Mouse (Mus musculus) urinary bladder, postnatal 14 days (tissue): ENCODE data around the gene Odf3b.

Experiments
- DNase-seq: peaks from one replicate; pipeline ENCODE4 v3.0.0; 2021; ENCODE audit warnings: low spot score

Gene Odf3b

DNA sequence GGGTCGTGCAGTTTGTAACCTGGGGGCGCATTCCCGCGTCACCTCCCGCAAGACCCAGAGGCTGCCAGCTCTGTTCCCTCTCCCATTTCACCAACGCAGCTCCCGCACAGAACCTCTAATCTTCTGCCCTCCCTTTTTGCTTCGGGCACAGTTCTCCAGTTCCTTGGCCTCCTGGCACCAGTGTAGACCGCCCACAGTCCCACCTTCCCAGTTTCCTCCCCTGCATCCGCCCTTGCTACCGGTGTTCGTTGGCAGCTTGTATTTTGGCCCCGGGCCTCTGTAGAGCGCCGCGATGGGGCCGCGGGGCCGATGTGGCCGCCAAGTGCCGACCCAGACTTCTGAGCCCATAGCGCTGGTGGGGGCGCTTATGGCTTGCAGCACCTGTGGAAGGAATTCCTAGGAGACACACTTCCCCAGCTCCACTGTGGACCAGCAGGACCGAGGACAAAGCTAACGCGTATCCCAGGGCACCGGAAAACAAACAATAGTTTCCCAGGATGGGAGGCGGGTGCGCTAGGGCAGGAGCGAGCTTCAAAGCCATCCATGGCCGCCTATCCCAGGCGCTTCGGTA, at the start of gene Odf3b:
TSS of gene Odf3b (minus strand) at position 452 of the 571 bp plus-strand sequence.
- DNase-seq = no peak

DNA sequence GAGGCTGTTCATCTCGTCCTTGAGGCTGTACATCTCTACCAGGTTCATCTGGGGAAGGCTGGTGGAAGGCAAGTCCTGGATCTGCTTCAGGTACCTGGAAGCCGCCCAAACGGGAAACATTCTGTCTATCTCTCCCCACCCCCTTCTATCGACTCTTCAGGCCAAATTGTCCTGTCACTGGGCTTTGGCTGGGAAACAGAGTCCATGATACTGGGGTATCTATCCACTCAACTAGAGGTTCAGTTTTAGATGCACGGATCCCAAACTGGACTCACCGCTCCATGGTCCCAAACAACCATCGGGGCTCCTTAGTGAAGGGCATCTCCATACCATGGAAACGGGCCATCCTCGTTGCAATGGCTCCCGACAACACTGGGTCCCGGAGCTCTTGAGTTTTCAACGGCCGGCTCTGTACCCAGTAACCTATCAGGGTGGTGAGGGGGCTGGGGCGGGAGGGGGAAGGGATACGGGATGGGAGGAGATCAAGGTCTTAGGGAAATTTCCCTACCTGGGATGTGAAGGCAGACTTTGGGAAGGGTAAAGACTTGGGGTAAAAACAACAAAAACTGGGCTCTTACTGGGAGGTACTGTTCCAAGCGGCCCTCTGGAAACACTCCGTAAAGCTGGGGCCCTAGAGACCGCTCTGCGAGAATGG, 49.2 kb upstream of the Odf3b start:
- no peak for DNase-seq

DNA sequence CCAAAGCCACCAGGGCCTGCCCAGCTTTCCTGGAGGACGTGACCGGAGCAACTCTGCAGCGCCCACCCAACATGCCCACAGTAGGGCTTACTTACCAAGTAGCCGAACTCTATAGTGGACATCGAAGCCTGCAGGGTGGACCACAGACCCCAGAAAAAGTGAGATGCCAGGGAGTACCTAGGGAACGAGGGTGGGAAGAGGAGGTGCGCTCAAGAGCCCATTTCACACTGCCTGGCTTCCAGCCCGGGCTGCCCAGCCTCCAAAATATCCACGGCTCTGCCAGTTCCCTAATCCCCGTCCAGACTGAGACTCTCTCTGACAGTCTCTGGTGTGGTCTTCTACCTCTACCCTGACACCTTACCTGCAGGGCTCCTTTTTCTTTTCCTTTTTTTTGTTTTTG, 47.6 kb upstream of the Odf3b start:
- DNase-seq = no peak

DNA sequence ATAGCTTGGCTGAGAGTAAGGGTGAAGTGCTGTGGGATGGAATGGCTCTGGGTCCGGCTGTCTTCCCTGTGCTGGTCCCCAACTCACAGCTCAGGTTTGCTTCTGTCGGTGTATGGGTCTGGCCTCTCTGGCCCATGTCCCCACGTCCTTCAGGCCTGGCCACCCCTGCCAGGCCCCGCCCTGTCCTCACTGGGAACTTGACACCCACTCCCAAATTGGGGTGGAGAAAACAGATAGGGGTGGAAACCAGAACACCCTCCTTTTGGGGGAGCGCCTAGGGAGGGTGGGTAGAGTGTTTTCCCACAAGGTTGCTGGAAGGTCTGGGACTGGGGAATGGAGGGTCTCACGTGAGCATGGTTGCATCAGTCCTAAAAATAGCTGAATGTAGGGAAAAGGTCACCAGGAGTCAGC, 46.6 kb upstream of the Odf3b start, which contains the start of gene Cpt1b:
TSS of gene Cpt1b (minus strand) at position 153 of the 411 bp plus-strand sequence.
- DNase-seq = no peak

DNA sequence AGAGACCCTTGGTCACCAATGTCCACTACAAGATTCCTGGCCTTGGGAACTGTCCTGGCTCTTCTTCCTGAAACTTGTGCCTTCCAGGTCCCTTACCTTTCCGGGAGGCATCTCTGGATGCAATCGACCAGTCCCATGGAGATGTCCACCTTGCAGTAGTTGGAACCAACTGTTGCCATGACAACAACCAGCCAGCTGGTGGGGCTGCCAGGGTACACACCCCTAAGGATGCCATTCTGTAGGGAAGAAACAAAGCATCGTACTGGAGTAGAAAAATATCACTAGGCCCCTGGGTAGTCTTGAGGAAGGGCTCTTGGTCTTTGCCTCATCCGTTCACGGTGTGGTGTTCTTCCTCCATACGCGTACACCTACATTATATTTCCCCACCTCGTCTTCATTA, 45.5 kb upstream of the Odf3b start:
- DNase-seq = no peak

DNA sequence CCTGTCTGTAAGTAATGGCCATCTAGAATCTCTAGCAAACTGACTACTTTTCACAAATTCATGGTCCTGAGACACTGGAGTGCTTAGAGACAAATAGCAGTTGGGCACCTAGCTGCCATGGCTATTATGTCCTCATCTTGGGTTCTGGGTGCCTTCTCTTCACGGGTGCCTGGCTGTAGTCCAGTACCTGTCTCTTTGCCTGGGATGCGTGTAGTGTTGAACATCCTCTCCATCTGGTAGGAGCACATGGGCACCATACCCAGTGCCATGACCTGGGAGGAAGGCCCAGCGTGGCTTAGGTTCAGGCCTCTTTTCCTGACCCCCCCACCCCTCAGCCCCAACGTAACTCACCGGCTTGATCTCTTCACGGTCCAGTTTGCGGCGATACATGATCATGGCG, 42.9 kb upstream of the Odf3b start:
- DNase-seq = no peak

DNA sequence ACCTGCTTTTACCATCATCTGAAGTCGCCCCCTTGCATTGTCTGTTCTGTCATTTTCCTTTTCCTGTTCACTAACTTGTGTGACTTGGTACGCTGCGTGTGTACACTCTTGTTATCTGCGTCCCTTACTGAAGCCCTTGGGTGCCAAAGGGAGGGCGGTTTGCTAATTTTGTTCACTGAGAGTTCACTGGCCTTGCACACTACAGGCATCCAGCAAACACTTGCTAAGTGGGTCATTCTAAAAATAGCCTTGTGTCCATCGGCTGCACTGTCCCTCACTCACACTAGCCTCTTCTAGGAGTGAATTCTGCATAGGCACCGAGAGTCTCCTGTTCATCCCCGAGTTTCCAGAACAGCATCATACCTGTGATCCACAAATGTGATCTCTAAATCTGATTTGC, 36.2 kb upstream of the Odf3b start:
- no peak for DNase-seq

DNA sequence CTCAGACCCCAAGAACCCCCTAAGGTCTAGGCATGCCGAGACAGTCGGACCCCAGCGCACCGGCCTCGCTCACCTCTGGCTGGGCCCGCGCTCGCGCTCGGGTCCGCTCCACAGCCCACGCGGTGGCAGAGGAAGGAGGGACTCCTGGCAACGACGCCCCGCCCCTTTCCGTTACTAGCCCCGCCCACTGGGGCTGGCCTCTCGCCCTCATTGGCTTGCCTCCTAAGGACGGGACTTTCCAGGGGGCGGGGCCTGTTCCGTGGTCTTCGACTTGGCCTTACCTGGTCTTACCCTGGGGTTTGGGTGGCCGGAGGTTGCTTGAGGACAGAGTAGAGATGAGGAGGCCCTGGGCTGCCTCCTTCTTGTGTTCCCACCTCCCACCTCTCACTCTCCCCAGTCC, 31.0 kb upstream of the Odf3b start, which contains the start of gene Syce3:
TSS of gene Syce3 (minus strand) at position 386 of the 400 bp plus-strand sequence.
- no peak for DNase-seq

DNA sequence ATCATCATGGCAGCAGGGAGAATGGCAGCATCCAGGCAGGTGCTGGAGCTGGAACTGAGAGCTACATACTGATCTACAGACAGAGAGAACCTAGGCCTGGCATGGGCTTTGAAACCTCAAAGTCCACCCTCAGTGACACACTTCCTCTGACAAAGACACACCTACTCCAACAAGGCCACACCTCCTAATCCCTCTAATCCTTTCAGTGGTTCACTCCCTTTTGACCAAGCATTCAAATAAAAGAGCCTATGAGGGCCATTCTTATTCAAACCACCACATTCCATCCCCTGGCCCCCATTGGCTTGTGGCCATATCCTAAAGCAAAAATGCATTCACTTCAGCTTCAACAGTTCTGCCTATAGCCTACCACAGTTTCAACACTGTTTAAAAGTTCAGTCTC, 27.6 kb upstream of the Odf3b start:
- no peak for DNase-seq

DNA sequence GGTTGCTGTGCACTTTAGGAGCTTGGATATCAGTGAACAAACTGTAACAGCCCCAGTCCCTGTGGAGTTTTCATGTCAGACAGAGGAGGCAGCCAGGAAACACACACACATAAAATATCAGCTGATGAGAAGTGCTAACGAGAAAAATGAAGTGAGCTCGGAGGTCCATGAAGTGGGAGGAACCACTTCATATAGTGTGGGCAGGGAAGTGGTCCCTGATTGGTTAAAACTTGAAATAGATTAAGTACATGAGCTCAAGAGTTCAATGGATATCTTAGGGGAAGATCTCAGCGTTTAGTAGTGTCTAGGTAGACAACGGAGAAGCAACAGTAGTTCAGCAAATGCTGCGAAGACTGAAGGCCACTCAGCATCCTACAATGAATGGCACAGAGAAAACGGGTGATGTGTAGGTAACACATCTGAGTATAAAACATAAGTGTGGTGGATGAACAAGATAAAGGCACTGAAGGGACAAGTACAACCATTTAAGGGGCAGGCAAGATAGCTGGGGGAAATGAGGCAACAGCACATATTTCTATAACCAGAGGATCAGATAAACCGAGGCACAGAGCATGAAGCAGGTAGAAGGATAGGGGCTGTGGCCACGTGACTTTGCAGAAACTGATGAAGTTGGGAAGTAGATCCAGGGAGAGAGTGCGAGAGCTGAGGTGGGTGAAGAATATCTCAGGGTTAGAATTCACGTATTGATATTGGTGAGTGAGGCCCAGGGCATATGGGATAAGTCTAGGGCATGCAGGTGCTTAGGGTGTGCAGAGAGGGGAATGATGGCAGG, 25.9 kb upstream of the Odf3b start:
- no peak for DNase-seq

DNA sequence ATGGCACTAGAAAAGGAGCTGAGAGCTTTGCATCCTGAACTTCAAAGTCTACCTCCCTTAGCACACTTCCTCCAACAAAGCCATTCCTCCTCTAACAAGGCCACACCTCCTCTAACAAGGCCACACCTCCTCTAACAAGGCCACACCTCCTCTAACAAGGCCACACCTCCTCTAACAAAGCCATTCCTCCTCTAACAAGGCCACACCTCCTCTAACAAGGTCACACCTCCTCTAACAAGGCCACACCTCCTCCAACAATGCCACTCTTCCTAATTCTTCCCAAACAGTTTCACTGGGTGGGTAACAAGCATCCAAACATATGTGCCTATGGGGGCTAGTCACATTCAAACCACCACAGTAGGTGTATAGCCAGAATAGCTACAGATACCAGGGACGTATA, 23.4 kb upstream of the Odf3b start:
- no peak for DNase-seq

DNA sequence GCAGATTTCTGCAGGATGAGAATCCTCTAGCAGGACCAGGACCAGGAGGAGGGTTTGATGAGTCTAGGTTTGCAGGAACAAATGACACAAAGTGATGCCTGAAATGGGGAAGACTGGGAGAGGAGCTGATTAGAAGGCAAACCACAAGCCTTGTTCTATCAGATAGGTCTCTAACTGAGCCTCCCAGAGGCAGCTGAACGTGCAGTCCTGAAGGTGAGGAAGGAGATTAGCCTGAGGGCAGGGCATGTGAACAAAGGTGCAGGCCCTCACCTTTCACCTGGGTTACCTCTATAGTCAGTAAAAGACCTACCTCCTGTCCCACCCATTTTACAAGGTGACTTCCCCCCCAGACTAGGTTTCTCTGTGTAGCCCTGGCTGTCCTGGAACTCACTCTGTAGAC, 20.6 kb upstream of the Odf3b start:
- no peak for DNase-seq

DNA sequence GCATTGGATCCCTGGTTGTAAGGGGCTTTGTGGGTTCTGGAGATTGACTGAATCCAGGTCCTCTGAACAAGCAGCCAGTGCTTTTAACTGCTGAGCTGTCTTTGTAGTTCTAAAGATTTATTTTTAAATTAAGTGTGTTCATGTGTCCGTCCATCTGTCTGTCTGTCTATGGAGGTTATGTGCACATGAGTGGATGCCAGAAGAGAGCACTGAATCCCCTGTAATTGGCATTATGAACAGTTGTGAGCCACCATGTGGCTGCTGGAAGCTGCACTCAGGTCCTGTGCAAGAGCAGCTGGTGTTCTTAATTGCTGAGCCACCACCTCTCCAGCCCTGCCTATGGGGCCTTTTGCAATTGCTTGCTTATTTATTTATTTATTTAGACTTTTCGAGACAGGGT, 19.1 kb upstream of the Odf3b start:
- DNase-seq = no peak

DNA sequence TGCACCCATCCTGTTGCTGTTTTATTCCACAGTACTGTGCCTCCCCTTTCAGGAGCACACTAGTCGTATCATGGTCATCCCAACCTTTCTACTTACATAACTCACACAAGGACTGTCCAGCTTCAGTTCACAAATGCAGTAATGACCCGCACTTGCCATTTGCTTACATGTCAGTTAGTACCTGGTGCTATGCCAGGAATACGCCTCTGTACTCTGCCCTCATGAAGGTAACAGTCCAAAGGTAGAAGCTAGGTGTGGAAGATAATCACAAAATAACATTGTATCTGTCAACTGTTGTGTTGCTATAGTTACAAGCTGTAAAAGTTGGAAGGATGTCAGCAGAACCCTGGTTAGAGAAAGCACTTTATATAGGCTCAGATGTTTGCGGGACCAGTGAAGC, 17.8 kb upstream of the Odf3b start:
- DNase-seq = no peak

DNA sequence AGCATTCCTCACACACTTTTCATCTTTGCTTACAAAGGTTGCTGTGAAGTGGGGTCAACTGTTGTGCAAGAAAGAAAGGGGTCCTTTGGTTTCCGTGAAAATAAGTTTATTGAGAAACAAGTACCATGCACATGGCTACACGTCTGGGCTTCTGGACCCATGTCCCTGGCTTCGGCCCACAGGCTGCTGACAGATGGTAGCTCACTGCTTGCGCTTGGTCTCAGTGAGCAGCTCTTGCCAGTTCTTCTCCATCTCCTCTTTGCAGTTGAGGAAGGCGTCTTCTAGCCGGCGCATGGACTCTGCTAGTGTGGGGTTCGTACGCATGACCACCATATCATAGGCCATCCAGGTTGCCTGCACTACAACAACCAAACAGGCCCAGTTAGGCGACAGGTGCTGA, 11.0 kb upstream of the Odf3b start:
- no peak for DNase-seq

DNA sequence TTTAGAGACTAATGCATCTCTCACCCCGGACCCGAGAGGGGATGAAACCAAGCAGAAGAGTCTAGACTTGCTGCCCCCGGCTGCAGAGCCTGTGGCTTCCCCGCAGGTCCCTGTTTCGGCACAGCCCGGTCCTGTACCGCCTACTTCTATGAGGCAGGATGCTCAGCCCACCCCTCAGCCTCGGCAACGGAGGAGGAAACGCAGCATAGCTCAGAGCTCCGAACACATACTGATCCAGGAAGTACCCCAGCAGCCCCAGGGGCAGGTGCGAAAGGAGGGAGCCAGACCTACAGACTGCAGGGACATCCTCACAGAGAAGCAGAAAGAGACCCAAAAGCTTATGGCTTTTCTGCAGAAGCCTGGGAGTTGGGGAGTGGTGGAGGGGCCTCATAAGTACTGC, 8.0 kb upstream of the Odf3b start:
- DNase-seq = no peak

DNA sequence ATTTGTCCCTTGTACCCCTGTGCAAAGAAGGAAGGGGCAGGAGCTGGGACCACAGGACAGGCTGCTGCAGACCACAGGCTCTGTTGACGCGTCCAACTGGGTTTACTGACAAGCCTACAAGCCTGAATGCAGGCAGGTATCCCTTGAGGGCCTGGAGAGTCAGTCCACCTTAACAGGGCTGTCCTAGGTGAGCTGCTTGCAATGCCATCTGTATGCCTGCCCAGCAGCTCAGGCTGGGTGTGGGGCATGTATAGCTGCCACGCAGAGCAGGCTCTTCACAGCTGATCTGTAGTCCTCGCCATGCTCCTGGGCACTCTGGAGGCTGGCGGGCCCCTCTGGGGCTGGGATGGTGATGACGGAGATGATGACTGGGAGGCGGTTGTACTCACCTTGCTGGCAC, 5.5 kb upstream of the Odf3b start, which contains the start of gene Klhdc7b:
TSS of gene Klhdc7b (plus strand) at position 301 of the 400 bp plus-strand sequence.
- no peak for DNase-seq

DNA sequence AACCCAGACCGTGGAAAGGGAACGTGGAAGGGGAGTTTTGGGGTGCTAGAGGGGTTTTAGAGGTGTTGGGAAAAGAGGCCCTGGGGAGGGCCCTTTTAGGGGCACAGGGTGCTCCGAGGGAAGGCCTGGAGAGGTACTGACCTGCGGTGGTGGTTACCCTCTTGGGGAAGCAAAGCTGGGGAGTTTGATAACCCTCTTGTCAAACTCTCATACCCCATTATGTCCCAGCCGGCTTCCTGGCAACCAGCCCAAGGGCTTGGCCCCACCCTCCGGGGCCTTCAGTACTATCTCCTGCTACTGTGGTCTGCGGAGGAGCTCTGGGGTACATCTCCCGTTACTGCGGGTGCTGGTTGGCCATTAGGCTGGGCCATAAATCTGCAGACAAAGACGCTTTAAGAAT, 347 bp upstream of the Odf3b start:
- DNase-seq = no peak

DNA sequence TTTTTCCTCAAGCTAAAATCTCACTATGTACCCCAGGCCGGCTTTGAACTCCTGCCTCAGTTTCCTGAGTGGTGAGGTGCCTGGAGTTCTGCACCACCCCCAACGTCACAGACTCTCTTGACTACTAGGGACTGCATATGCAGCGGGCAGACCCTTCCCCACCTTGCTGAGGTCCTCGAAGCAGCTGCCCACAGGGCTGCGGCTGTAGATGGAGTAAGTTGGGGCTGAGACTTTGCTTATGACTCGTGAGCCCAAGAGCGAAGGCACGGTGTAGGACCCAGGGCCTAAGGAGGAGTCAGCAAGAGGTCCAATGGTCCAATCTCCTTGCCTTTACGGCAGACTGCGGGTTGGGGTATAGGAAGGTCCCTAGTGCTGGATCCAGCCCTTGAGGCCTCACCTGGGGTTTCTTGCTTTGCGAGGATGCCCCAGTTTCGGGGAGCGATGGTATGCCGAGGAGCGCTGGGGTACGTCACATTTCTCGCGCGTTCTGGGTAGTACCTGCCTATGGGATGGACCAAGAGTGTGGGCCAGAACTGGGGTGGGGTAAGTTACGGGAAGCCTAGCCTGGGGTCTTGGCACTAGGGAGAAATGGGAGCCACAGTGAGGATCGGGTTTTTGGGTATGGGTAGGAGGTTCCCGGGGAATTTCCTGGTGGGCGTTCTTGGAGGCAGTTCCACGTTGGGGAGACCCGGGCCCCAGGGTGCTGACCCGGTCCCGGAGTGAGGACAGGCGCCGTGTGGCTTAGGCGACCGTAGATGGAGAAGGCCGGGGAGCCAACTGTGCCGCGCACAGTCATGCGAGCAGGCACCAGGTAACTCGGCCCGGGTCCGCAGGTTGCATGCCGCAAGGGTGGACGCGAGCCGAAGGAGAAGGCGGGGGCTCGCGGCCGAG, 899 bp downstream of the Odf3b start:
- DNase-seq = no peak

DNA sequence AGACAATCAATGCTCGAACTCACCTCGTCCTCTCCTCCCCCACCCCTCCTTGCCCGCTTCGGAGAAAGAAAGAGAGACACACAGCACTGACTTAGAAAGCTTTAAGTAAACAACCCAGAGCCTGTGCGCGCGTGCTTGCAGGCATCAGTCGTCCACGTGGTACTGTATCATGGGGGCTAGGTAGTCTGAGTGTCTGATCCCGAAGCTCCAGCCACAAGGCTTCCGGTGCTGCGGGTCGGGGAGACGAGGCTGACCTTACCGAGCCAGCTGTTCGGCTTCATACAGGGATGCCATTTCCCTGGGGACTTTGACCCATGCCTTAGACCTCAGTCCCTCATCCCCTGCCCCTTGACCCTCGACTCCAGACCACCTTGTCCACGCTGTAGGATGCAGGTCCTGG, 1.7 kb downstream of the Odf3b start:
- no peak for DNase-seq

DNA sequence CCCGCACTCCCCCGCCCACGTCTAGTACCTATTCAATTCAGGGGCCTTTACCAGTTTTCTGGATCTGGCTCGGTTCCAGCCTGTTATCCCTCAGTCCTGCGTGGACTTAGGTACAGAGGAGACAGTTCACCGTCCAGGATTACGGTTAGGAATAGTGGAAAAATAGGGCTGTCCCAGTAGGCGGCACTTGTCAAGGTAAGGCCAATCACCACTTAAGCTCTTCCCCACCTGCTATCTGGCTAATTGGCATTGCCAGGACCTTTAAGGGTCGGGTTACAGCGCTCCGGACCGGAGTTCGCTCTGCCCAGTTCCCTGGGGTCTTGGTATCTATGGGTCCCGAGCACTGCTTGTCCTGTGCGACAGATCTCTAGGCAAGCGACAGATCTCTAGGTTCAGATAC, 2.1 kb downstream of the Odf3b start, which contains the start of gene Tymp:
TSS of gene Tymp (minus strand) at position 83 of the 400 bp plus-strand sequence.
- no peak for DNase-seq

DNA sequence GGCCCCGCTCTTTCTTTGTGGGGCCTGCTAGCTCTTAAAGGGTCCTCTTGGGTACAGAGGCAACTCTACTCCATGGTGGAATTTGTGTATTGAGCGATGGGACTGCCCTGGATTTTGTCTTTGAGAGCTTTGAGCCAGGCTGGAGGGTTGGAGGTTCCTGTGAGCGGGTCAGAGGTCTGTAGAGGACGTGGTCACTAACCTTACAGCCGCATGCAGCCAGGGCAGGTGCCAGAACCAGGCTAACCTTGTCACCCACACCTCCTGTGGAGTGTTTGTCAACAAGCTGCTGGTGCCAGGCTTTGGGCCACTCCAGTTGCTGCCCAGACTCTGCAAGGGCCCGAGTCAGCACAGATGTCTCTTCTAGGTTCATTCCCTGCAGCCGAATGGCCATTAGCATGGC, 3.0 kb downstream of the Odf3b start:
- no peak for DNase-seq
